Mouse (Mus musculus) hindbrain, embryonic 11.5 days (tissue): ENCODE results near the gene Grifin. TPM values are rescaled to one million over a fixed set of nuclear protein-coding genes. Genes with fewer than 3 reads are reported as not detected.

Experiments used
- ATAC-seq: fragments of 200-750 bp; cut with Nextera tagmentation; 2 replicates; pipeline ENCODE4 v1.8.0; 2017; ENCODE audit warnings: mild to moderate bottlenecking, moderate TSS enrichment, moderate library complexity; ENCODE audit not compliant: low FRiP score
- DNase-seq: peaks from one replicate; pipeline ENCODE4 v3.0.0-alpha.2; 2015; ENCODE audit warnings: low spot score
- H3K27ac ChIP-seq: fragments of 300-500 bp; sonication (generic); 2 replicates; pipeline ENCODE4 v1.5.1; 2014; ENCODE audit warnings: mild to moderate bottlenecking, low read depth, low read length
- H3K27me3 ChIP-seq: fragments of 300-500 bp; sonication (generic); 2 replicates; pipeline ENCODE4 v1.6.1; 2014; ENCODE audit warnings: mild to moderate bottlenecking, low read length, moderate library complexity, mixed read lengths; ENCODE audit not compliant: control insufficient read depth, insufficient read depth
- H3K36me3 ChIP-seq: fragments of 300-500 bp; sonication (generic); 2 replicates; pipeline ENCODE4 v1.6.1; 2014; ENCODE audit warnings: mild to moderate bottlenecking, low read length, moderate library complexity, mixed read lengths; ENCODE audit not compliant: control insufficient read depth, insufficient read depth
- H3K4me1 ChIP-seq: fragments of 300-500 bp; sonication (generic); replicated peaks from 2 replicates; pipeline ENCODE4 v1.6.1; 2014; ENCODE audit warnings: low read length, mixed read lengths; ENCODE audit not compliant: control insufficient read depth, insufficient read depth
- H3K4me2 ChIP-seq: fragments of 300-500 bp; sonication (generic); replicated peaks from 2 replicates; pipeline ENCODE4 v1.6.1; 2014; ENCODE audit warnings: mild to moderate bottlenecking, low read depth, low read length
- H3K4me3 ChIP-seq: fragments of 300-500 bp; sonication (generic); 2 replicates; pipeline ENCODE4 v1.5.1; 2014; ENCODE audit warnings: low read depth, low read length
- H3K9ac ChIP-seq: fragments of 300-500 bp; sonication (generic); 2 replicates; pipeline ENCODE4 v1.6.1; 2014; ENCODE audit warnings: low read depth, low read length
- H3K9me3 ChIP-seq: fragments of 300-500 bp; sonication (generic); 2 replicates; pipeline ENCODE4 v1.6.1; 2016; ENCODE audit warnings: low read length; ENCODE audit not compliant: control insufficient read depth
- WGBS: fragments of 180-500 bp; shearing (Covaris S2); extraction: QIAGEN DNeasy Blood & Tissue Kit; methylation state at CpG from one replicate; pipeline ENCODE4 v1.1.7; 2014; 5-methylcytosine and 5-hydroxymethylcytosine counted together
- polyA plus RNA-seq: library from polyadenylated mRNA; unstranded; fragments of >200 nt; fragmentation: Nextera tagmentation; extraction: Ambion mirVana; gene quantifications from 2 replicates; pipeline ENCODE4 v1.2.1, GENCODE M21; 2014

Grifin gene
- polyA plus RNA-seq, 1 experiment from 2014 or later = not detected

GRCm38 (mm10) chr5:140549306-140550047 lies 15.4 kb downstream of the Grifin start:
- H3K36me3 ChIP-seq = no peaks in the 10 kb centered on the region
- H3K9ac ChIP-seq = 0 out of 2 replicates have a peak overlapping the region, but pooled peaks have one; percentile 19
- 25% methylated on average over 17 of the region's 17 CpGs for WGBS
- H3K27ac ChIP-seq = peak overlapping the region; percentile 81
- H3K9me3 ChIP-seq = no peaks in the 10 kb centered on the region
- no peaks in the 10 kb centered on the region for H3K27me3 ChIP-seq
- DNase-seq (peak; percentile 75), ATAC-seq (peak; percentile 91)
- no peaks in the 10 kb centered on the region; the same call in 1 of the 2 replicates for H3K4me1 ChIP-seq
- H3K4me2 ChIP-seq = peak overlapping the region; percentile 15
- H3K4me3 ChIP-seq = no peak overlapping the region

- no peaks in the 10 kb centered on the region for H3K9me3 ChIP-seq
- ATAC-seq = no peak
- H3K4me3 ChIP-seq = no peak overlapping the region
- no peak for DNase-seq
- no peak overlapping the region for H3K4me2 ChIP-seq
- H3K4me1 ChIP-seq = no peaks in the 10 kb centered on the region; the same call in 1 of the 2 replicates
- no peak overlapping the region for H3K9ac ChIP-seq
- H3K27ac ChIP-seq = no peak overlapping the region
- H3K27me3 ChIP-seq = no peaks in the 10 kb centered on the region
- H3K36me3 ChIP-seq = no peaks in the 10 kb centered on the region
- WGBS = 87% methylated on average over 19 of the region's 19 CpGs
These were observed 18.5 kb downstream of the Grifin start for GRCm38 (mm10) chr5:140546332-140546731.

GRCm38 (mm10) chr5:140545651-140546050 lies 19.2 kb downstream of the Grifin start:
- Histone ChIP-seq H3K4me1 (no peaks in the 10 kb centered on the region; the same call in 1 of the 2 replicates), H3K9me3 (no peaks in the 10 kb centered on the region), H3K9ac (no peak overlapping the region), H3K4me3 (no peak overlapping the region), H3K27ac (no peak overlapping the region), H3K36me3 (no peaks in the 10 kb centered on the region), H3K27me3 (no peaks in the 10 kb centered on the region), H3K4me2 (no peak overlapping the region)
- DNase-seq (no peak), ATAC-seq (no peak)
- WGBS = 65% methylated on average over 6 of the region's 6 CpGs

GRCm38 (mm10) chr5:140542811-140543575 lies 21.9 kb downstream of the Grifin start:
- no peak for ATAC-seq
- DNase-seq = no peak
- no peaks in the 10 kb centered on the region for H3K27me3 ChIP-seq
- no peak overlapping the region for H3K27ac ChIP-seq
- H3K4me2 ChIP-seq = no peak overlapping the region
- H3K36me3 ChIP-seq = no peaks in the 10 kb centered on the region
- no peak overlapping the region for H3K4me3 ChIP-seq
- no peak overlapping the region for H3K9ac ChIP-seq
- no peaks in the 10 kb centered on the region for H3K9me3 ChIP-seq
- 67% methylated on average over 9 of the region's 9 CpGs for WGBS
- H3K4me1 ChIP-seq = no peaks in the 10 kb centered on the region

- Histone ChIP-seq H3K4me2 (no peak overlapping the region), H3K4me3 (no peak overlapping the region), H3K36me3 (no peaks in the 10 kb centered on the region), H3K27ac (no peak overlapping the region), H3K9me3 (no peaks in the 10 kb centered on the region), H3K4me1 (no peaks in the 10 kb centered on the region), H3K9ac (no peak overlapping the region), H3K27me3 (no peaks in the 10 kb centered on the region)
- 19% methylated on average over 8 of the region's 8 CpGs for WGBS
- DNase-seq (peak; percentile 90), ATAC-seq (no peak)
These were observed 24.8 kb downstream of the Grifin start for GRCm38 (mm10) chr5:140540106-140540505.

- Histone ChIP-seq H3K9ac (no peak overlapping the region), H3K4me2 (no peak overlapping the region), H3K36me3 (no peaks in the 10 kb centered on the region), H3K4me1 (no peaks in the 10 kb centered on the region), H3K27me3 (no peaks in the 10 kb centered on the region), H3K9me3 (no peaks in the 10 kb centered on the region), H3K4me3 (no peak overlapping the region), H3K27ac (no peak overlapping the region)
- DNase-seq (no peak), ATAC-seq (no peak)
- 63% methylated on average over 13 of the region's 13 CpGs for WGBS
These were observed 26.7 kb downstream of the Grifin start for GRCm38 (mm10) chr5:140538111-140538683.

- no peak overlapping the region for H3K9ac ChIP-seq
- WGBS = 82% methylated on average over 2 of the region's 2 CpGs
These were observed 38.1 kb downstream of the Grifin start for GRCm38 (mm10) chr5:140526754-140527153.

GRCm38 (mm10) chr5:140521196-140521595 lies 43.7 kb downstream of the Grifin start:
- Histone ChIP-seq H3K36me3 (peaks cover 6% of the 10 kb centered on the region; the same call in 1 of the 2 replicates), H3K9ac (no peak overlapping the region), H3K9me3 (no peaks in the 10 kb centered on the region), H3K27me3 (no peaks in the 10 kb centered on the region), H3K4me1 (no peaks in the 10 kb centered on the region), H3K4me3 (no peak overlapping the region), H3K4me2 (no peak overlapping the region), H3K27ac (no peak overlapping the region)
- no peak for DNase-seq
- 72% methylated on average over 1 of the region's 1 CpGs for WGBS
- no peak for ATAC-seq

More at GRCm38 (mm10) chr5:140526754-140527153, 38.1 kb downstream of the Grifin start:
- Histone ChIP-seq H3K36me3 (peaks cover 6% of the 10 kb centered on the region; the same call in 1 of the 2 replicates), H3K27me3 (no peaks in the 10 kb centered on the region), H3K4me1 (no peaks in the 10 kb centered on the region), H3K27ac (no peak overlapping the region), H3K4me2 (no peak overlapping the region), H3K9me3 (no peaks in the 10 kb centered on the region), H3K4me3 (no peak overlapping the region)
- DNase-seq (no peak), ATAC-seq (no peak)
